Mouse (Mus musculus) liver, postnatal 0 days (tissue): ENCODE results near the gene Setdb1. TPM values are rescaled to one million over a fixed set of nuclear protein-coding genes. Genes with fewer than 3 reads are reported as not detected.
A peak's percentile ranks its signal among the peaks of the same experiment; 100 is the strongest.
"Not testable (repeated sequence)": the region's sequence is repeated elsewhere in the genome, so short reads cannot be mapped to it uniquely, and the experiment has no call there.

ENCODE experiments used
- ATAC-seq: fragments of 200-750 bp; cut with Nextera tagmentation; 2 replicates; pipeline ENCODE4 v1.8.0; 2017; ENCODE audit warnings: mild to moderate bottlenecking, moderate library complexity
- DNase-seq: peaks from one replicate; pipeline ENCODE4 v3.0.0-alpha.2; 2016
- H3K27ac ChIP-seq: fragments of 300-500 bp; sonication (generic); 2 replicates; pipeline ENCODE4 v1.5.1; 2014; ENCODE audit warnings: antibody characterized with exemption, moderate library complexity, mild to moderate bottlenecking, low read depth
- H3K27me3 ChIP-seq: fragments of 300-500 bp; sonication (generic); 2 replicates; pipeline ENCODE4 v1.6.1; 2014; ENCODE audit warnings: low read length, control low read depth, mixed read lengths; ENCODE audit not compliant: insufficient read depth
- H3K36me3 ChIP-seq: fragments of 300-500 bp; sonication (generic); replicated peaks from 2 replicates; pipeline ENCODE4 v1.6.1; 2014; ENCODE audit warnings: mild to moderate bottlenecking, control low read depth, low read length, moderate library complexity, mixed read lengths; ENCODE audit not compliant: insufficient read depth
- H3K4me1 ChIP-seq: fragments of 300-500 bp; sonication (generic); 2 replicates; pipeline ENCODE4 v1.6.1; 2014; ENCODE audit warnings: antibody characterized with exemption, mild to moderate bottlenecking, control low read depth; ENCODE audit not compliant: insufficient read depth
- H3K4me2 ChIP-seq: fragments of 300-500 bp; sonication (generic); 2 replicates; pipeline ENCODE4 v1.6.1; 2014; ENCODE audit warnings: low read depth, mild to moderate bottlenecking, low read length, moderate library complexity, mixed read lengths
- H3K4me3 ChIP-seq: fragments of 300-500 bp; sonication (generic); 2 replicates; pipeline ENCODE4 v1.5.1; 2014; ENCODE audit warnings: low read depth, low read length
- H3K9ac ChIP-seq: fragments of 300-500 bp; sonication (generic); replicated peaks from 2 replicates; pipeline ENCODE4 v1.6.1; 2014; ENCODE audit warnings: mild to moderate bottlenecking, moderate library complexity
- H3K9me3 ChIP-seq: fragments of 300-500 bp; sonication (generic); 2 replicates; pipeline ENCODE4 v1.6.1; 2016; ENCODE audit warnings: mild to moderate bottlenecking, control low read depth, low read length, mixed read lengths
- CTCF ChIP-seq: sonication (generic); IDR thresholded peaks from 2 replicates; pipeline ENCODE4 v1.5.1; 2016; ENCODE audit warnings: antibody characterized with exemption, low read depth
- EP300 ChIP-seq: IDR thresholded peaks from 2 replicates; pipeline ENCODE4 v1.6.1; 2016; ENCODE audit warnings: antibody characterized with exemption, low read depth, mild to moderate bottlenecking
- WGBS: fragments of 180-500 bp; shearing (Covaris S2); extraction: QIAGEN DNeasy Blood & Tissue Kit; methylation state at CpG from one replicate; pipeline ENCODE4 v1.1.7; 2014; ENCODE audit not compliant: insufficient replicate concordance; 5-methylcytosine and 5-hydroxymethylcytosine counted together
- polyA plus RNA-seq: library from polyadenylated mRNA; unstranded; fragments of >200 nt; fragmentation: Nextera tagmentation; extraction: Ambion mirVana; gene quantifications from 2 replicates; pipeline ENCODE4 v1.2.1, GENCODE M21; 2015

Setdb1 gene
- polyA plus RNA-seq, result 6.3 and 6.6 TPM in 2 replicates

DNA sequence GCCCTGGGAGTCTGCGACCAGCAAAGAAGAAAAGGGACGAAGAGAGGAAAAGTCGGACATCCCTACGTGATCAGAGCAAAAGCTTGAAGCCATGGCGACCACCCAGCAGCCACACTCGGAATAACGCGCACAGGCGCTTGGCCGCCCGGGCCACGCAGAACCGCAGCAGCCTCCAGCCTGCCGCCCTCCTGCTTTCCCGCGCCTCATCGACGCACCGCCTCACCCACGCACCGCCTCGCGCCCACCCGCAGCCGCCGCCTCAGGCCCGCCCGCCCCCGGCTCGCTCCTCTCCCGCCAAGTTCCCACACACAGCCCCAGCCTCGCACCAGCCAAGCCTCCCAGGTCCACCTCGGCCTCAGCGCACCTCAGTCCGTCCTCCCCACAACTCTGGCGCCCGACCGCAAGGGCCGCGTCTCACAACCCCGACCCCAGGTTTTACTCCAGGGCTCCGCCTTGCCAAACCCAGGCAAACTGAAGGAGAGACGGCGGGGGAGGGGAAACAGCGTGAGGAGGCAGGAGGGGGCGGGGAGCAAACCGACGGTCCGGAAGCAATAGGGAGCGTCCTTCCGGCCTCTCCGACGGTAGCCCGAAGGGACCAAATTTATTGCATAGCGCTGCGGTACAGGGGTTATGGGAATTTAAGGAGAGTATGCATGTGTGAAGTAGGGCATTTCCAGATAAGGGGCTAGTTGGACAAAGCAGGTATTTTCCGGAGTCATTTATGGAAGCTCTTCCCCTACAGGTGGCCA, at the start of gene Setdb1:
Setdb1 (minus strand) TSS at position 502 of the 749 bp plus-strand sequence.
- H3K9ac ChIP-seq, result peak within 1 kb of the TSS; percentile 64
- peak; percentile 57; the same call in 1 of the 2 replicates for TF ChIP-seq EP300
- DNase-seq (peak; percentile 95), ATAC-seq (peak; percentile 96)
- not testable (repeated sequence) for H3K4me1 ChIP-seq, H3K27me3 ChIP-seq, H3K9me3 ChIP-seq, H3K36me3 ChIP-seq, H3K27ac ChIP-seq
- peak within 1 kb of the TSS; percentile 72 for H3K4me2 ChIP-seq
- peak within 1 kb of the TSS; percentile 59 for H3K4me3 ChIP-seq
- WGBS, result under 1% methylated on average over 27 of the region's 57 CpGs

- WGBS, result 81% methylated on average over 3 of the region's 3 CpGs
- H3K9ac ChIP-seq, result no peak within 1 kb of the TSS
- no peaks in the 10 kb centered on the region for H3K9me3 ChIP-seq
- ATAC-seq, result no peak
- no peak within 1 kb of the TSS for H3K27ac ChIP-seq
- H3K4me3 ChIP-seq, result no peak within 1 kb of the TSS
- H3K27me3 ChIP-seq, result no peaks in the 10 kb centered on the region
- no peak for DNase-seq
- no peak for TF ChIP-seq EP300
- no peak for TF ChIP-seq CTCF
- no peaks in the 10 kb centered on the region for H3K4me1 ChIP-seq
- no peak within 1 kb of the TSS for H3K4me2 ChIP-seq
- H3K36me3 ChIP-seq, result no peaks in the 10 kb centered on the region
Measured at GRCm38 (mm10) chr3:95402741-95403140, 45.7 kb upstream of the Setdb1 start, which contains the start of gene 4930558C23Rik. Gene 4930558C23Rik, minus strand, starts transcription at chr3:95402841.

- 73% methylated on average over 4 of the region's 4 CpGs for WGBS
- no peak for ATAC-seq
Measured at GRCm38 (mm10) chr3:95394385-95394784, 37.4 kb upstream of the Setdb1 start.

DNA sequence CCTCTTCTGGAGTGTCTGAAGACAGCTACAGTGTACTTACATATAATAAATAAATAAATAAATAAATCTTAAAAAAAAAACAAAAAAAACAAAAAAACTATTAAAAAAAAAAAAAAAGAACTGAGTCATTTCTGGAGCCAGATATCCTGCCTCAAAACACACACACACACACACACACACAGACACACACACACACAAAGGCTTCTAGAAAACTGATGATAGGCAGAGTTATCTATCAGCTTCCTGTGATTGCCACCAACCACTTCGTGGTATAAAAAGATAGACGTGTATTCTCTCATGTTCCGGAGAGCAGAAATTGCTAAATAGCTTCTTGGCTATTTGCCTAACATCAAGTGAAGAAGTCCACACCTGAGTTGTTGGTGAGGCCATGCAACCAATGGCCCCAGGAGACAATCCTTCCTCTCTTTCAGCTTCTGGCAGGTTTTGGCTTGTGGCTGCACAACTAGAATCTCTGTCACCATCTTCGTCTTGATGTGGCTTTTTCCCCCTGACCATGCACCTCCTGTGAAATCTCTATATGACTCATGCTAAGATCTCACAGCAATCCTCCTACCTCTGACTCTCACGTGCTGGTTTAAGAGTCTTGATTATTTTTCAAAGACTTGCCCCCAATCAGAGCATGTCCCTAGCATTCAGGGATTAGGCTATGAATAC, 28.5 kb upstream of the Setdb1 start:
- Histone ChIP-seq H3K9me3 (no peaks in the 10 kb centered on the region), H3K9ac (no peak overlapping the region), H3K27ac (no peak overlapping the region), H3K27me3 (no peaks in the 10 kb centered on the region), H3K36me3 (no peaks in the 10 kb centered on the region), H3K4me3 (no peak overlapping the region), H3K4me1 (no peaks in the 10 kb centered on the region), H3K4me2 (no peak overlapping the region)
- ATAC-seq (no peak), DNase-seq (no peak)
- WGBS, result 49% methylated on average over 5 of the region's 5 CpGs
- TF ChIP-seq EP300, result no peak
- TF ChIP-seq CTCF, result no peak

More at GRCm38 (mm10) chr3:95394385-95394784, 37.4 kb upstream of the Setdb1 start:
- Histone ChIP-seq H3K27ac (no peak overlapping the region), H3K4me1 (no peaks in the 10 kb centered on the region), H3K36me3 (no peaks in the 10 kb centered on the region), H3K27me3 (no peaks in the 10 kb centered on the region), H3K9me3 (peaks cover 4% of the 10 kb centered on the region; the same call in 1 of the 2 replicates), H3K4me3 (no peak overlapping the region), H3K4me2 (no peak overlapping the region), H3K9ac (no peak overlapping the region)
- no peak for TF ChIP-seq EP300
- TF ChIP-seq CTCF, result peak; percentile 57
- no peak for DNase-seq

DNA sequence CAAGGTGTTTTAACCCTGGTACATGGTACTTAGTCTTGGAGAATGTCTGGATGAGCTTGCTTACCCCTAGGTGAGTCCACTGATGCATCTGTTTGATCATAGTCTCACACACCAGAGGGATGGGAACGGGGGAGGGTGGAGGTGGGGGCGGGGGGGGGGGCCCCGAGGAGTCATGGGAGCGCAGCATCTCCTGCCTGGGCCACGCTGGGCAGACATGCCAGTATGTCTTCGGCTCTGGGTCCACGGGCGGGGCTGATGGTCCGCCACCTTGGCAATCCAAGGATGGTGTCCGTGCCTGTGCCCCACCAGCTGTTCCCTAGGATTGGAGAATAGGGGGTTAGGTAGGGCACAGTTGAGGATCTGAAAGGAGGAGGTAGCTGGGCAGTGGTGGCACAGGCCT, 16.2 kb upstream of the Setdb1 start:
- Histone ChIP-seq H3K27me3 (no peaks in the 10 kb centered on the region), H3K9me3 (peaks cover 9% of the 10 kb centered on the region), H3K9ac (no peak overlapping the region), H3K4me3 (no peak overlapping the region), H3K4me1 (no peaks in the 10 kb centered on the region), H3K27ac (no peak overlapping the region), H3K36me3 (no peaks in the 10 kb centered on the region), H3K4me2 (no peak overlapping the region)
- TF ChIP-seq CTCF (no peak), EP300 (no peak)
- DNase-seq (no peak), ATAC-seq (no peak)
- 82% methylated on average over 10 of the region's 10 CpGs for WGBS

DNA sequence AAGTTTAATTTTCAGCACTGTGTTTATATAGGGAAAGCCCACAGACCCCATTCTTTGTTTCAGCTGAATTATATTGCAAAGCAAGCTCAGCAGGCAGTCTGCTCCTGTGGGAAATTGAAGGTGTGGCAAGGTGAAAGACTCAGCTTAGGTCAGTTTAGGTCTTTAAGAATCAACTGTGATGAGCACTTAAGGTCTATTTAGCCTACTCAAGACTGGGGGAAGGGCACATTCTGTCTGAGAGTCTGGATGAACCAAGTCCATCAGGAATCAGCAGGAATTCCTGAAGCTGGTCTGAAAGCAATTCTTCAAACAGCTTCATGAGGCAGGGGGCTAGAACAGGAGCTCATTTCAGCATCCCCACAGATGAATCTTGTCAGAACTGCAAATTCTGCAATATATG, 13.1 kb upstream of the Setdb1 start:
- no peak for ATAC-seq
- no peak for DNase-seq
- Histone ChIP-seq H3K9me3 (no peaks in the 10 kb centered on the region), H3K4me1 (no peaks in the 10 kb centered on the region), H3K36me3 (no peaks in the 10 kb centered on the region), H3K27ac (no peak overlapping the region), H3K27me3 (no peaks in the 10 kb centered on the region), H3K9ac (no peak overlapping the region), H3K4me2 (no peak overlapping the region), H3K4me3 (no peak overlapping the region)
- TF ChIP-seq CTCF (no peak), EP300 (no peak)
